Comparison of ENCODE assay signal across 22 mouse cellular contexts in the genomic region with DNA sequence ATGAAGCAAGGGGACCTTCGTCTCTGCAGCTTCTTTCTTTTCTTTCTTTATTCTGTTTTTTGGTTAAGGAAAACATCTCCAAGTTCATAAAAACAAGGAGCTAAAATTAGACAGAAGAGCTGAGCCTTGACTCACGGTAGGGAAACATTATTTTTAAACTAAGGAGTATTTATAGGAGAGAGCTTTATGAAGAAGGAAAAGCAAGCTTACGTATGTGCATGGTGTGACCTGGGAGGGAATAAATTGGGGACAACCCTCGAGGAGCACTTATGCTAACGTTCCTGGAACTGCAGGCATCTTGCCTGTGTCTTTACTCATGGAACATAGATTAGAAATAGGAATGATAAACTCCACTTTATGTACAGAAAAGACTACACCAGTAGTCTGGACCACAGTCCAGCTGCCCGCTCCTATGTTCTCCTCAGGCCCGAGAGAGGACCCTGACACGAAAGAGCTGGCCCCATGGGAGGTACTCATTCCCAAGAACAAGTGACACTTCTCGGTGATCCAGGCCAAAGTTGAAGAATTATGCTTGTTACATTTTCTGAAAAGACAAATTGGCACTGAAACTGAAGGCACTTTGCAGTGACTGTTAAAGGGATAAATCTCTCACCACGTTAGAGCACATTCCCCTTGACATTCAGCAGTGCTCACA. TPM values are rescaled to one million over a fixed set of nuclear protein-coding genes. Genes with fewer than 3 reads are reported as not detected.
A peak's percentile ranks its signal among the peaks of the same experiment; 100 is the strongest.
DNase-seq lines count a peak whose midpoint lies in the region; ATAC-seq and TF ChIP-seq lines count a peak whose summit lies in the region.
"Had no signal": no experiment of that assay in that cellular context is flagged by ENCODE, and none has a peak within 500 bp of the region (broad histone marks: within the 10 kb centered on the region; RNA-seq: fewer than 3 reads in every experiment).

No protein-coding gene starts in this region.

- no peak for TF ChIP-seq POLR2A in heart, adult 2 months (IDR thresholded peaks at IDR 0.05; ENCODE audit: insufficient read depth, low read depth, low read length)

- no peak overlapping the region for H3K4me3 ChIP-seq in heart, adult 2 months
- H3K4me3 ChIP-seq in lung, postnatal 0 days (ENCODE audit: low read depth, low read length): no peak overlapping the region
- no peak overlapping the region for H3K4me3 ChIP-seq in brown adipose tissue, adult 24 weeks (ENCODE audit: insufficient read depth, low read depth, low read length)
- no peak overlapping the region for H3K4me3 ChIP-seq in stomach, postnatal 0 days (ENCODE audit: low read depth, low read length)
- H3K4me3 ChIP-seq in hindbrain, postnatal 0 days (ENCODE audit: low read length): no peak overlapping the region
- H3K4me3 ChIP-seq: hindbrain, embryonic 15.5 days; kidney, embryonic 15.5 days; neural tube, embryonic 15.5 days; stomach, embryonic 15.5 days had no signal

- no peak for ATAC-seq in lung, postnatal 0 days
- ATAC-seq in stomach, postnatal 0 days (ENCODE audit: low FRiP score, low TSS enrichment): no peak
- no peak for ATAC-seq in hindbrain, postnatal 0 days
- ATAC-seq: forebrain, embryonic 16.5 days; intestine, embryonic 16.5 days had no signal

- peaks cover 15% of the 10 kb centered on the region for H3K4me1 ChIP-seq in heart, adult 2 months (ENCODE audit: control insufficient read depth, insufficient read depth, low read length)
- no peaks in the 10 kb centered on the region; the same call in 1 of the 2 replicates for H3K4me1 ChIP-seq in lung, postnatal 0 days (ENCODE audit: insufficient read depth, low read depth, low read length)
- peaks cover 19% of the 10 kb centered on the region for H3K4me1 ChIP-seq in brown adipose tissue, adult 24 weeks (ENCODE audit: control insufficient read depth, insufficient read depth, insufficient read length, low read length)
- H3K4me1 ChIP-seq in stomach, postnatal 0 days (replicated peaks; ENCODE audit: control insufficient read depth, insufficient read depth): no peaks in the 10 kb centered on the region
- H3K4me1 ChIP-seq in hindbrain, postnatal 0 days (ENCODE audit: insufficient read depth, low read length): no peaks in the 10 kb centered on the region
- H3K4me1 ChIP-seq: hindbrain, embryonic 15.5 days; stomach, embryonic 15.5 days had no signal

- H3K9me3 ChIP-seq in lung, postnatal 0 days (ENCODE audit: low read length): no peaks in the 10 kb centered on the region
- no peaks in the 10 kb centered on the region for H3K9me3 ChIP-seq in stomach, postnatal 0 days (ENCODE audit: control insufficient read depth, low read length)
- H3K9me3 ChIP-seq in hindbrain, postnatal 0 days (ENCODE audit: low read length): no peaks in the 10 kb centered on the region
- H3K9me3 ChIP-seq: hindbrain, embryonic 15.5 days; kidney, embryonic 15.5 days; neural tube, embryonic 15.5 days; stomach, embryonic 15.5 days had no signal

- intact Hi-C loops in heart, adult 2 months (cut with DNase I): no loop called here

- 0 out of 2 replicates have a peak, but pooled peaks cover 1% of the 10 kb centered on the region for H3K79me2 ChIP-seq in heart, adult 2 months (replicated peaks; ENCODE audit: control insufficient read depth, insufficient read depth, low read length)

- TF ChIP-seq EP300 in heart, adult 2 months (IDR thresholded peaks at IDR 0.05; ENCODE audit: insufficient read depth, low read depth, low read length): no peak
- no peak for TF ChIP-seq EP300 in lung, postnatal 0 days (IDR thresholded peaks at IDR 0.05)
- no peak for TF ChIP-seq EP300 in stomach, postnatal 0 days (optimal IDR thresholded peaks at IDR 0.05)

- 37% methylated on average over 10 of the region's 10 CpGs for WGBS in heart, adult 2 months
- 47% methylated on average over 10 of the region's 10 CpGs for WGBS in lung, postnatal 0 days
- WGBS in stomach, postnatal 0 days: 54% methylated on average over 10 of the region's 10 CpGs
- WGBS in hindbrain, postnatal 0 days: 64% methylated on average over 10 of the region's 10 CpGs

- H3K36me3 ChIP-seq in heart, adult 2 months (ENCODE audit: control insufficient read depth, insufficient read depth, low read length): peaks cover 3% of the 10 kb centered on the region; the same call in 1 of the 2 replicates
- H3K36me3 ChIP-seq in lung, postnatal 0 days (ENCODE audit: insufficient read depth, low read length): no peaks in the 10 kb centered on the region
- H3K36me3 ChIP-seq in stomach, postnatal 0 days (ENCODE audit: control insufficient read depth, insufficient read depth, low read length): no peaks in the 10 kb centered on the region
- H3K36me3 ChIP-seq in hindbrain, postnatal 0 days (ENCODE audit: insufficient read depth, low read length): no peaks in the 10 kb centered on the region
- H3K36me3 ChIP-seq: hindbrain, embryonic 15.5 days; kidney, embryonic 15.5 days; neural tube, embryonic 15.5 days; stomach, embryonic 15.5 days had no signal

- no peaks in the 10 kb centered on the region for H3K27me3 ChIP-seq in heart, adult 2 months (ENCODE audit: control insufficient read depth, insufficient read depth, low read length)
- H3K27me3 ChIP-seq in lung, postnatal 0 days (replicated peaks; ENCODE audit: insufficient read depth, low read length): no peaks in the 10 kb centered on the region
- H3K27me3 ChIP-seq in stomach, postnatal 0 days (ENCODE audit: control insufficient read depth, insufficient read depth, low read length): no peaks in the 10 kb centered on the region
- H3K27me3 ChIP-seq in hindbrain, postnatal 0 days (ENCODE audit: insufficient read depth, low read length): no peaks in the 10 kb centered on the region
- H3K27me3 ChIP-seq: hindbrain, embryonic 15.5 days; kidney, embryonic 15.5 days; neural tube, embryonic 15.5 days; stomach, embryonic 15.5 days had no signal

- no peak overlapping the region; the same call in 1 of the 2 replicates for H3K9ac ChIP-seq in heart, adult 2 months (ENCODE audit: low read depth, low read length)
- H3K9ac ChIP-seq in lung, postnatal 0 days (replicated peaks; ENCODE audit: low read depth): no peak overlapping the region
- H3K9ac ChIP-seq in stomach, postnatal 0 days (ENCODE audit: low read length): no peak overlapping the region
- no peak overlapping the region for H3K9ac ChIP-seq in hindbrain, postnatal 0 days (replicated peaks; ENCODE audit: low read length)
- H3K9ac ChIP-seq: hindbrain, embryonic 15.5 days; kidney, embryonic 15.5 days; neural tube, embryonic 15.5 days; stomach, embryonic 15.5 days had no signal

- H3K27ac ChIP-seq in heart, adult 2 months: peak overlapping the region; percentile 71
- H3K27ac ChIP-seq in lung, postnatal 0 days (ENCODE audit: low read length): no peak overlapping the region
- H3K27ac ChIP-seq in brown adipose tissue, adult 24 weeks (replicated peaks; ENCODE audit: low read depth, low read length): peak overlapping the region; percentile 76
- peak overlapping the region; percentile 41; the same call in 1 of the 2 replicates for H3K27ac ChIP-seq in stomach, postnatal 0 days (replicated peaks)
- H3K27ac ChIP-seq in hindbrain, postnatal 0 days: no peak overlapping the region
- H3K27ac ChIP-seq: hindbrain, embryonic 15.5 days; kidney, embryonic 15.5 days; macrophage; neural tube, embryonic 15.5 days; stomach, embryonic 15.5 days had no signal

- H3K4me2 ChIP-seq in lung, postnatal 0 days (replicated peaks; ENCODE audit: low read depth, low read length): no peak overlapping the region
- H3K4me2 ChIP-seq in stomach, postnatal 0 days (replicated peaks; ENCODE audit: low read depth): no peak overlapping the region
- H3K4me2 ChIP-seq in hindbrain, postnatal 0 days (ENCODE audit: low read depth, low read length): no peak overlapping the region
- H3K4me2 ChIP-seq: hindbrain, embryonic 15.5 days; kidney, embryonic 15.5 days; neural tube, embryonic 15.5 days; stomach, embryonic 15.5 days had no signal

- no peak for TF ChIP-seq CTCF in heart, adult 2 months (IDR thresholded peaks at IDR 0.05)
- TF ChIP-seq CTCF in lung, postnatal 0 days (IDR thresholded peaks at IDR 0.05): no peak
- TF ChIP-seq CTCF in stomach, postnatal 0 days (IDR thresholded peaks at IDR 0.05; ENCODE audit: low read depth): no peak
- TF ChIP-seq CTCF in hindbrain, postnatal 0 days (IDR thresholded peaks at IDR 0.05; ENCODE audit: low read depth): no peak

- no peak for DNase-seq in heart, adult 2 months
- no peak for DNase-seq in heart, adult 9 months (ENCODE audit: low spot score in 2 of 2)
- DNase-seq in lung, postnatal 0 days (ENCODE audit: low spot score): peak; percentile 24
- no peak for DNase-seq in lung, postnatal 4 days
- no peak for DNase-seq in stomach, postnatal 0 days (ENCODE audit: low spot score)
- no peak for DNase-seq in hindbrain, postnatal 0 days (ENCODE audit: low spot score)
- DNase-seq: adrenal gland, adult 2 months; cerebellum, adult 11 months; cerebellum, postnatal 14 days; embryo, embryonic 11 days; heart, postnatal 4 days; kidney, postnatal 4 days; midbrain, embryonic 14.5 days; right cerebral cortex, postnatal 14 days had no signal

RNA-seq across cellular contexts. Expression of a gene that starts 24.5 kb away (rescaled TPM):
- 10 to 100 TPM; 22.6 to 26.3 TPM for total RNA-seq in heart, adult 2 months (2021)
- polyA plus RNA-seq in heart, adult 2 months (2012; rRNA removed): 11.1 and 17.4 TPM in 2 replicates
- polyA plus RNA-seq in lung, postnatal 0 days (2015; fragmentation: Nextera tagmentation; extraction: Ambion mirVana): 2.9 and 3.1 TPM in 2 replicates
- 5.7 and 6.3 TPM in 2 replicates for polyA plus RNA-seq in brown adipose tissue, adult 24 weeks (2012; ENCODE audit: insufficient read depth, insufficient read length, missing spikeins)
- 1.2 and 1.3 TPM in 2 replicates for polyA plus RNA-seq in stomach, postnatal 0 days (2015; fragmentation: Nextera tagmentation; extraction: Ambion mirVana)
- total RNA-seq in hindbrain, postnatal 0 days (2014; rRNA removed): 27.7 and 31.6 TPM in 2 replicates
- polyA plus RNA-seq in hindbrain, postnatal 0 days (2015; fragmentation: Nextera tagmentation; extraction: Ambion mirVana): 4.0 and 4.3 TPM in 2 replicates

Comparison
In these comparisons a context has a peak if more than half of its experiments do, and no peak if none do; other contexts are left out.
1. H3K27ac ChIP-seq: peak in heart, adult 2 months (single experiment), brown adipose tissue, adult 24 weeks (single experiment) and stomach, postnatal 0 days (single experiment); none in lung, postnatal 0 days (single experiment) and hindbrain, postnatal 0 days (single experiment).